24 mouse cellular contexts compared by ENCODE assay signal in genomic region chr13:42337072-42337471, GRCm38 (mm10). TPM values are rescaled to one million over a fixed set of nuclear protein-coding genes. Genes with fewer than 3 reads are reported as not detected.
A peak's percentile ranks its signal among the peaks of the same experiment; 100 is the strongest.
DNase-seq lines count a peak whose midpoint lies in the region; ATAC-seq and TF ChIP-seq lines count a peak whose summit lies in the region.
"Had no signal": no experiment of that assay in that cellular context is flagged by ENCODE, and none has a peak within 500 bp of the region (broad histone marks: within the 10 kb centered on the region; RNA-seq: fewer than 3 reads in every experiment).

No protein-coding gene starts in this region.

- in situ Hi-C loops in CH12.LX (cut with MboI; ENCODE audit: low pct_ligation_motif_present, low pct_unique_long_range_greater_than_20kb, low sequenced_read_pairs) = no loop called here

- H3K27me3 ChIP-seq in CH12.LX (replicated peaks) = peaks cover 74% of the 10 kb centered on the region
- H3K27me3 ChIP-seq in splenic B cell, adult 2 months (ENCODE audit: control insufficient read depth, insufficient read depth, low read length, poor library complexity, severe bottlenecking) = no peaks in the 10 kb centered on the region
- H3K27me3 ChIP-seq: embryonic facial prominence, embryonic 13.5 days; forebrain, embryonic 12.5 days; forebrain, embryonic 15.5 days; hindbrain, embryonic 13.5 days; intestine, embryonic 15.5 days had no signal

- dilution Hi-C loops in CH12.LX (cut with MboI; ENCODE audit: extremely low pct_ligation_motif_present, extremely low pct_unique_long_range_greater_than_20kb, low sequenced_read_pairs) = no loop called here

- no peak overlapping the region for H3K4me2 ChIP-seq in CH12.LX (ENCODE audit: insufficient read depth, low read depth, poor library complexity, severe bottlenecking)
- H3K4me2 ChIP-seq: embryonic facial prominence, embryonic 13.5 days; forebrain, embryonic 12.5 days; forebrain, embryonic 15.5 days; heart, embryonic 11.5 days; hindbrain, embryonic 13.5 days; intestine, embryonic 15.5 days had no signal

- H3K4me3 ChIP-seq in CH12.LX (replicated peaks in 1 of 3; ENCODE audit: low read depth in 2 of 3, low read length in 2 of 3, poor library complexity in 1 of 3) = no peak overlapping the region
- H3K4me3 ChIP-seq: embryonic facial prominence, embryonic 10.5 days; embryonic facial prominence, embryonic 13.5 days; erythroblast, embryonic 14.5 days; forebrain, embryonic 12.5 days; forebrain, embryonic 15.5 days; hindbrain, embryonic 13.5 days; intestine, embryonic 15.5 days had no signal

- peaks cover 0 to 13% of the 10 kb centered on the region in 2 experiments; a peak in 2 of 4 replicates for H3K4me1 ChIP-seq in CH12.LX (ENCODE audit: control insufficient read depth in 1 of 2, insufficient read depth in 2 of 2)
- H3K4me1 ChIP-seq: embryonic facial prominence, embryonic 10.5 days; embryonic facial prominence, embryonic 13.5 days; forebrain, embryonic 12.5 days; forebrain, embryonic 15.5 days; hindbrain, embryonic 13.5 days; intestine, embryonic 15.5 days had no signal

- H3K9ac ChIP-seq in CH12.LX (ENCODE audit: insufficient read depth, low read depth) = no peak overlapping the region
- H3K9ac ChIP-seq: embryonic facial prominence, embryonic 13.5 days; forebrain, embryonic 12.5 days; forebrain, embryonic 15.5 days; hindbrain, embryonic 13.5 days; intestine, embryonic 15.5 days had no signal

- no peaks in the 10 kb centered on the region for H3K36me3 ChIP-seq in CH12.LX (replicated peaks in 1 of 2; ENCODE audit: control insufficient read depth in 1 of 2, insufficient read depth in 1 of 2, low read length in 1 of 2)
- H3K36me3 ChIP-seq in splenic B cell, adult 2 months (ENCODE audit: control insufficient read depth, insufficient read depth, low read length, poor library complexity, severe bottlenecking) = no peaks in the 10 kb centered on the region
- H3K36me3 ChIP-seq: embryonic facial prominence, embryonic 10.5 days; embryonic facial prominence, embryonic 13.5 days; forebrain, embryonic 12.5 days; forebrain, embryonic 15.5 days; hindbrain, embryonic 13.5 days; intestine, embryonic 15.5 days had no signal

- no peak for TF ChIP-seq CTCF in CH12.LX (conservative IDR thresholded peaks at IDR 0.05 in 1 of 2, IDR thresholded peaks at IDR 0.05 in 1 of 2; ENCODE audit: low read depth in 2 of 2, low read length in 2 of 2)

- ATAC-seq in megakaryocyte, adult 5-6 weeks (ENCODE audit: poor library complexity, severe bottlenecking) = peak; percentile 73
- ATAC-seq: activated CD4-positive, CD25-positive, alpha-beta regulatory T cell, adult 4 months; CD4-positive, CD25-positive, alpha-beta regulatory T cell, adult 4 months; forebrain, embryonic 15.5 days; hindbrain, embryonic 16.5 days; intestine, embryonic 15.5 days had no signal

- no peak for TF ChIP-seq POLR2A in CH12.LX (IDR thresholded peaks at IDR 0.05; ENCODE audit: low read depth, low read length)

- H3K27ac ChIP-seq in CH12.LX (ENCODE audit: insufficient read depth, low read depth) = no peak overlapping the region
- H3K27ac ChIP-seq: embryonic facial prominence, embryonic 10.5 days; embryonic facial prominence, embryonic 13.5 days; forebrain, embryonic 12.5 days; forebrain, embryonic 15.5 days; hindbrain, embryonic 13.5 days; intestine, embryonic 15.5 days had no signal

- TF ChIP-seq EP300 in CH12.LX (IDR thresholded peaks at IDR 0.05; ENCODE audit: low read length) = peak; percentile 79

- DNase-seq in A20 (ENCODE audit: low read depth, low spot score) (peak; percentile 25), CH12.LX (ENCODE audit: extremely low read depth) (peak; percentile 38)
- peak; percentile 40 for DNase-seq in splenic B cell, adult 2 months (ENCODE audit: low read depth, low spot score)
- no peak for DNase-seq in cerebellum, adult 9-11 months
- no peak for DNase-seq in right cerebral cortex, postnatal 10 days (ENCODE audit: low spot score in 2 of 2)
- DNase-seq in heart, adult 18-20 months = no peak
- DNase-seq: adrenal gland, postnatal 25 days; cerebellum, adult 11-12 months; cerebellum, adult 9-10 months; cerebellum, postnatal 25 days; embryo, embryonic 11 days; gastrocnemius, postnatal 25 days had no signal

- no peaks in the 10 kb centered on the region for H3K79me2 ChIP-seq in CH12.LX (replicated peaks; ENCODE audit: control insufficient read depth, extremely low read depth, insufficient read depth, poor library complexity, severe bottlenecking)

- no peak for TF ChIP-seq RAD21 in CH12.LX (IDR thresholded peaks at IDR 0.05; ENCODE audit: low read depth, low read length)

- H3K9me3 ChIP-seq in CH12.LX (replicated peaks; ENCODE audit: low read length) = no peaks in the 10 kb centered on the region
- H3K9me3 ChIP-seq: embryonic facial prominence, embryonic 10.5 days; embryonic facial prominence, embryonic 13.5 days; forebrain, embryonic 12.5 days; forebrain, embryonic 15.5 days; hindbrain, embryonic 13.5 days; intestine, embryonic 15.5 days had no signal

TF ChIP-seq in CH12.LX, 34 proteins besides CTCF, POLR2A, EP300 and RAD21:
- no peak for TF ChIP-seq JUND (conservative IDR thresholded peaks at IDR 0.05; ENCODE audit: low read depth, low read length)
- no peak for TF ChIP-seq POLR2AphosphoS2 (IDR thresholded peaks at IDR 0.05; ENCODE audit: low read depth, low read length)
- TF ChIP-seq BHLHE40 (IDR thresholded peaks at IDR 0.05; ENCODE audit: low read depth, low read length) = peak; percentile 76
- TF ChIP-seq ZKSCAN1 (IDR thresholded peaks at IDR 0.05; ENCODE audit: borderline replicate concordance, low read depth, low read length) = no peak
- peak; percentile 84; the same call in 1 of the 2 replicates for TF ChIP-seq RCOR1 (conservative IDR thresholded peaks at IDR 0.05; ENCODE audit: low read depth, low read length)
- peak; percentile 88 for TF ChIP-seq ZNF384 (IDR thresholded peaks at IDR 0.05; ENCODE audit: low read depth, low read length)
- TF ChIP-seq MAX (IDR thresholded peaks at IDR 0.05; ENCODE audit: low read length) = no peak
- TF ChIP-seq ZC3H11A (IDR thresholded peaks at IDR 0.05; ENCODE audit: low read depth, low read length) = no peak
- no peak for TF ChIP-seq NRF1 (IDR thresholded peaks at IDR 0.05; ENCODE audit: low read depth, low read length)
- TF ChIP-seq MEF2A (IDR thresholded peaks at IDR 0.05; ENCODE audit: borderline replicate concordance, low read depth, low read length) = no peak
- peak; percentile 90 for TF ChIP-seq MAFK (IDR thresholded peaks at IDR 0.05; ENCODE audit: insufficient replicate concordance, low read length)
- peak; percentile 91 for TF ChIP-seq IRF4 (IDR thresholded peaks at IDR 0.05; ENCODE audit: low read depth, low read length)
- no peak for TF ChIP-seq SMC3 (IDR thresholded peaks at IDR 0.05; ENCODE audit: low read depth, low read length)
- no peak for TF ChIP-seq PAX5 (IDR thresholded peaks at IDR 0.05; ENCODE audit: low read length)
- TF ChIP-seq KAT2A (IDR thresholded peaks at IDR 0.05; ENCODE audit: insufficient replicate concordance, low read length) = no peak
- no peak for TF ChIP-seq TBP (conservative IDR thresholded peaks at IDR 0.05; ENCODE audit: low read depth, low read length)
- TF ChIP-seq USF1 (IDR thresholded peaks at IDR 0.05; ENCODE audit: low read depth, low read length) = no peak
TF ChIP-seq in CH12.LX: peak in this region for 5.

RNA-seq across cellular contexts. Expression of gene Edn1, which starts 35.8 kb away (rescaled TPM):
- total RNA-seq in CH12.LX (2012; rRNA removed) (not detected in 2 replicates), CH12.LX (2014; rRNA removed) (0.18 TPM in 1 of 2 replicates, not detected in the other)
- polyA plus RNA-seq in CH12.LX (2012; ENCODE audit: insufficient read length, low read depth) = not detected in 2 replicates
- total RNA-seq in megakaryocyte, adult 5-6 weeks (2015) = 0.25 and 0.36 TPM in 2 replicates
- total RNA-seq in megakaryocyte, adult 5-6 weeks (2017) = not detected in 2 replicates
- 1 to 10 TPM; 2.4 to 3.3 TPM for total RNA-seq in heart, adult 18-20 months (2021)
- polyA plus RNA-seq: activated CD4-positive, CD25-positive, alpha-beta regulatory T cell, adult 4 months; CD4-positive, CD25-positive, alpha-beta regulatory T cell, adult 4 months; erythroblast, embryonic 14.5 days had no signal

Comparison
In these comparisons a context has a peak if more than half of its experiments do, and no peak if none do; other contexts are left out.
1. DNase-seq: peak in A20 (single experiment), CH12.LX (single experiment) and splenic B cell, adult 2 months (single experiment); none in cerebellum, adult 9-11 months (single experiment), right cerebral cortex, postnatal 10 days (0 of 2) and heart, adult 18-20 months (0 of 2).